ENCODE assay signal across 19 mouse cellular contexts in the genomic region with DNA sequence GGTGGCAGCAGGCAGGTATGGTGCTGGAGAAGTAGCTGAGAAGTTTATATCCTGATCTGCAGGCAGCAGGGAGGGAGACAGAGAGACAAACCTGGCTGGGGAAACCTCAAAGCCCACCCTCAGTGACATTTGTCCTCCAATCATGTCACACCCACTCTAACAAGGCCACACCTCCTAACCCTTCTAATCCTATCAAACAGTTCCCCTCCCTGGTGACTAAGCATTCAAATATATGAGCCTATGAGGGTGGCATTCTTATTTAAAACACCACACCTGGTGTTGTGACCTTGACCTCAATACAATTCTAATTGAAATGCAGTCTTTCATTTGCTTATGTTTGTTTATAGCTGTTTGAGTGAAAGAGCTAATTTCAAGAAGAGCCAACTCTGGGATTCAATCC.
DNase-seq lines count a peak whose midpoint lies in the region; TF ChIP-seq lines count a peak whose summit lies in the region.
"Had no signal": no experiment of that assay in that cellular context is flagged by ENCODE, and none has a peak within 500 bp of the region (broad histone marks: within the 10 kb centered on the region; RNA-seq: fewer than 3 reads in every experiment).

No protein-coding gene starts in this region.

- no peak for TF ChIP-seq CTCF in layer of hippocampus, adult 2 months (conservative IDR thresholded peaks at IDR 0.05)

- no peak overlapping the region for H3K27ac ChIP-seq in layer of hippocampus, adult 2 months
- H3K27ac ChIP-seq: embryonic facial prominence, embryonic 10.5 days; embryonic facial prominence, embryonic 12.5 days; forebrain, embryonic 13.5 days; forebrain, embryonic 15.5 days had no signal

- peak; percentile 95 for DNase-seq in ES-CJ7 (ENCODE audit: low read depth, low spot score)
- DNase-seq in R1 (ENCODE audit: low read depth, low spot score): peak; percentile 98
- DNase-seq in ZHBTc4 (ENCODE audit: low read depth, low spot score): peak; percentile 85
- DNase-seq in frontal cortex, adult 2 months (ENCODE audit: extremely low spot score in 1 of 2, low spot score in 1 of 2): no peak
- DNase-seq in cerebellum, adult 11 months: no peak
- no peak for DNase-seq in layer of hippocampus, adult 2 months (ENCODE audit: low spot score in 2 of 2)
- DNase-seq: adrenal gland, adult 2 months; adrenal gland, postnatal 10 days; adrenal gland, postnatal 25 days; cerebellum, adult 11-12 months; cerebellum, adult 2 months; cerebellum, adult 9-10 months; cerebellum, postnatal 10 days; cerebellum, postnatal 25 days; forebrain, postnatal 0 days had no signal

- H3K4me3 ChIP-seq in layer of hippocampus, adult 2 months: no peak overlapping the region
- H3K4me3 ChIP-seq: embryonic facial prominence, embryonic 10.5 days; embryonic facial prominence, embryonic 12.5 days; forebrain, embryonic 13.5 days; forebrain, embryonic 15.5 days had no signal

Comparison
In these comparisons a context has a peak if more than half of its experiments do, and no peak if none do; other contexts are left out.
1. DNase-seq: peak in ES-CJ7 (single experiment), R1 (single experiment) and ZHBTc4 (single experiment); none in frontal cortex, adult 2 months (0 of 2), cerebellum, adult 11 months (single experiment) and layer of hippocampus, adult 2 months (0 of 2).